Mouse (Mus musculus): ENCODE results near the gene Apbb2. TPM values are rescaled to one million over a fixed set of nuclear protein-coding genes. Genes with fewer than 3 reads are reported as not detected.

The Apbb2 gene
- polyA plus RNA-seq, 1 experiment from 2014 or later, result 38.5 TPM

GRCm38 (mm10) chr5:66552246-66552645, 66.3 kb downstream of the Apbb2 start:
- Histone ChIP-seq H3K4me1 (ENCODE audit: control insufficient read depth, insufficient read depth, low read length) (0 out of 2 replicates have a peak, but pooled peaks cover 5% of the 10 kb centered on the region), H3K4me3 (ENCODE audit: low read depth, low read length) (no peak overlapping the region), H3K36me3 (ENCODE audit: control insufficient read depth, insufficient read depth, low read length) (no peaks in the 10 kb centered on the region), H3K9me3 (ENCODE audit: control insufficient read depth, low read length) (peaks cover 3% of the 10 kb centered on the region; the same call in 1 of the 2 replicates), H3K9ac (ENCODE audit: low read length) (no peak overlapping the region), H3K4me2 (ENCODE audit: low read depth, severe bottlenecking) (no peak overlapping the region), H3K27ac (replicated peaks; ENCODE audit: low read depth, low read length) (no peak overlapping the region), H3K27me3 (ENCODE audit: control insufficient read depth, insufficient read depth, low read length) (no peaks in the 10 kb centered on the region)
- DNase-seq (ENCODE audit: low spot score) (no peak), ATAC-seq (ENCODE audit: insufficient number of reproducible peaks, low FRiP score, low TSS enrichment, low read depth) (no peak)
- WGBS, result 60% methylated on average over 9 of the region's 9 CpGs

- no peaks in the 10 kb centered on the region for H3K36me3 ChIP-seq (ENCODE audit: control insufficient read depth, insufficient read depth, low read length)
- no peak overlapping the region for H3K4me3 ChIP-seq (ENCODE audit: low read depth, low read length)
- 0 out of 2 replicates have a peak, but pooled peaks cover 5% of the 10 kb centered on the region for H3K4me1 ChIP-seq (ENCODE audit: control insufficient read depth, insufficient read depth, low read length)
- H3K9me3 ChIP-seq (ENCODE audit: control insufficient read depth, low read length), result peaks cover 3% of the 10 kb centered on the region; the same call in 1 of the 2 replicates
- ATAC-seq (ENCODE audit: insufficient number of reproducible peaks, low FRiP score, low TSS enrichment, low read depth) (no peak), DNase-seq (ENCODE audit: low spot score) (no peak)
- H3K27ac ChIP-seq (replicated peaks; ENCODE audit: low read depth, low read length), result no peak overlapping the region
- no peaks in the 10 kb centered on the region for H3K27me3 ChIP-seq (ENCODE audit: control insufficient read depth, insufficient read depth, low read length)
- H3K9ac ChIP-seq (ENCODE audit: low read length), result no peak overlapping the region
- H3K4me2 ChIP-seq (ENCODE audit: low read depth, severe bottlenecking), result no peak overlapping the region
- WGBS, result 95% methylated on average over 5 of the region's 5 CpGs
Observed at GRCm38 (mm10) chr5:66550292-66550691, 68.3 kb downstream of the Apbb2 start.

GRCm38 (mm10) chr5:66549691-66550090, 68.9 kb downstream of the Apbb2 start:
- Histone ChIP-seq H3K9ac (ENCODE audit: low read length) (no peak overlapping the region), H3K27me3 (ENCODE audit: control insufficient read depth, insufficient read depth, low read length) (no peaks in the 10 kb centered on the region), H3K4me1 (ENCODE audit: control insufficient read depth, insufficient read depth, low read length) (0 out of 2 replicates have a peak, but pooled peaks cover 5% of the 10 kb centered on the region), H3K9me3 (ENCODE audit: control insufficient read depth, low read length) (peaks cover 3% of the 10 kb centered on the region; the same call in 1 of the 2 replicates), H3K36me3 (ENCODE audit: control insufficient read depth, insufficient read depth, low read length) (no peaks in the 10 kb centered on the region), H3K4me2 (ENCODE audit: low read depth, severe bottlenecking) (no peak overlapping the region), H3K4me3 (ENCODE audit: low read depth, low read length) (no peak overlapping the region), H3K27ac (replicated peaks; ENCODE audit: low read depth, low read length) (no peak overlapping the region)
- DNase-seq (ENCODE audit: low spot score), result no peak
- 82% methylated on average over 1 of the region's 1 CpGs for WGBS
- no peak for ATAC-seq (ENCODE audit: insufficient number of reproducible peaks, low FRiP score, low TSS enrichment, low read depth)

GRCm38 (mm10) chr5:66546969-66547511, 71.5 kb downstream of the Apbb2 start:
- 89% methylated on average over 12 of the region's 12 CpGs for WGBS
- no peak overlapping the region for H3K9ac ChIP-seq (ENCODE audit: low read length)
- H3K27me3 ChIP-seq (ENCODE audit: control insufficient read depth, insufficient read depth, low read length), result no peaks in the 10 kb centered on the region
- H3K9me3 ChIP-seq (ENCODE audit: control insufficient read depth, low read length), result peaks cover 3% of the 10 kb centered on the region; the same call in 1 of the 2 replicates
- no peak overlapping the region for H3K4me2 ChIP-seq (ENCODE audit: low read depth, severe bottlenecking)
- DNase-seq (ENCODE audit: low spot score) (no peak), ATAC-seq (ENCODE audit: insufficient number of reproducible peaks, low FRiP score, low TSS enrichment, low read depth) (no peak)
- H3K36me3 ChIP-seq (ENCODE audit: control insufficient read depth, insufficient read depth, low read length), result no peaks in the 10 kb centered on the region
- H3K27ac ChIP-seq (replicated peaks; ENCODE audit: low read depth, low read length), result no peak overlapping the region
- no peak overlapping the region for H3K4me3 ChIP-seq (ENCODE audit: low read depth, low read length)
- 0 out of 2 replicates have a peak, but pooled peaks cover 7% of the 10 kb centered on the region for H3K4me1 ChIP-seq (ENCODE audit: control insufficient read depth, insufficient read depth, low read length)

- H3K4me3 ChIP-seq (ENCODE audit: low read depth, low read length), result no peak overlapping the region
- no peak overlapping the region for H3K4me2 ChIP-seq (ENCODE audit: low read depth, severe bottlenecking)
- H3K9ac ChIP-seq (ENCODE audit: low read length), result no peak overlapping the region
- no peaks in the 10 kb centered on the region for H3K36me3 ChIP-seq (ENCODE audit: control insufficient read depth, insufficient read depth, low read length)
- 81% methylated on average over 10 of the region's 10 CpGs for WGBS
- peaks cover 3% of the 10 kb centered on the region; the same call in 1 of the 2 replicates for H3K9me3 ChIP-seq (ENCODE audit: control insufficient read depth, low read length)
- DNase-seq (ENCODE audit: low spot score) (no peak), ATAC-seq (ENCODE audit: insufficient number of reproducible peaks, low FRiP score, low TSS enrichment, low read depth) (no peak)
- peak overlapping the region; percentile 65 for H3K27ac ChIP-seq (replicated peaks; ENCODE audit: low read depth, low read length)
- H3K4me1 ChIP-seq (ENCODE audit: control insufficient read depth, insufficient read depth, low read length), result 0 out of 2 replicates have a peak, but pooled peaks cover 7% of the 10 kb centered on the region
- no peaks in the 10 kb centered on the region for H3K27me3 ChIP-seq (ENCODE audit: control insufficient read depth, insufficient read depth, low read length)
Observed at GRCm38 (mm10) chr5:66545573-66546141, 72.9 kb downstream of the Apbb2 start.

GRCm38 (mm10) chr5:66543761-66544160, 74.8 kb downstream of the Apbb2 start:
- no peak overlapping the region for H3K9ac ChIP-seq (ENCODE audit: low read length)
- WGBS, result 61% methylated on average over 6 of the region's 6 CpGs
- peaks cover 3% of the 10 kb centered on the region; the same call in 1 of the 2 replicates for H3K9me3 ChIP-seq (ENCODE audit: control insufficient read depth, low read length)
- DNase-seq (ENCODE audit: low spot score) (no peak), ATAC-seq (ENCODE audit: insufficient number of reproducible peaks, low FRiP score, low TSS enrichment, low read depth) (no peak)
- no peaks in the 10 kb centered on the region for H3K27me3 ChIP-seq (ENCODE audit: control insufficient read depth, insufficient read depth, low read length)
- no peak overlapping the region for H3K4me3 ChIP-seq (ENCODE audit: low read depth, low read length)
- 0 out of 2 replicates have a peak, but pooled peaks cover 7% of the 10 kb centered on the region for H3K4me1 ChIP-seq (ENCODE audit: control insufficient read depth, insufficient read depth, low read length)
- H3K27ac ChIP-seq (replicated peaks; ENCODE audit: low read depth, low read length), result peak overlapping the region; percentile 12; the same call in 1 of the 2 replicates
- no peaks in the 10 kb centered on the region for H3K36me3 ChIP-seq (ENCODE audit: control insufficient read depth, insufficient read depth, low read length)
- H3K4me2 ChIP-seq (ENCODE audit: low read depth, severe bottlenecking), result no peak overlapping the region

- DNase-seq (ENCODE audit: low spot score) (no peak), ATAC-seq (ENCODE audit: insufficient number of reproducible peaks, low FRiP score, low TSS enrichment, low read depth) (no peak)
- no peak overlapping the region for H3K4me3 ChIP-seq (ENCODE audit: low read depth, low read length)
- no peaks in the 10 kb centered on the region for H3K27me3 ChIP-seq (ENCODE audit: control insufficient read depth, insufficient read depth, low read length)
- WGBS, result 81% methylated on average over 6 of the region's 6 CpGs
- H3K27ac ChIP-seq (replicated peaks; ENCODE audit: low read depth, low read length), result peak overlapping the region; percentile 12; the same call in 1 of the 2 replicates
- no peaks in the 10 kb centered on the region for H3K36me3 ChIP-seq (ENCODE audit: control insufficient read depth, insufficient read depth, low read length)
- H3K4me2 ChIP-seq (ENCODE audit: low read depth, severe bottlenecking), result no peak overlapping the region
- 0 out of 2 replicates have a peak, but pooled peaks cover 7% of the 10 kb centered on the region for H3K4me1 ChIP-seq (ENCODE audit: control insufficient read depth, insufficient read depth, low read length)
- H3K9me3 ChIP-seq (ENCODE audit: control insufficient read depth, low read length), result no peaks in the 10 kb centered on the region; the same call in 1 of the 2 replicates
- no peak overlapping the region for H3K9ac ChIP-seq (ENCODE audit: low read length)
Observed at GRCm38 (mm10) chr5:66543344-66543743, 75.2 kb downstream of the Apbb2 start.

- H3K36me3 ChIP-seq (ENCODE audit: control insufficient read depth, insufficient read depth, low read length), result no peaks in the 10 kb centered on the region
- H3K27ac ChIP-seq (replicated peaks; ENCODE audit: low read depth, low read length), result no peak overlapping the region
- no peak overlapping the region for H3K4me3 ChIP-seq (ENCODE audit: low read depth, low read length)
- 86% methylated on average over 4 of the region's 4 CpGs for WGBS
- H3K4me1 ChIP-seq (ENCODE audit: control insufficient read depth, insufficient read depth, low read length), result 0 out of 2 replicates have a peak, but pooled peaks cover 7% of the 10 kb centered on the region
- no peak overlapping the region for H3K9ac ChIP-seq (ENCODE audit: low read length)
- ATAC-seq (ENCODE audit: insufficient number of reproducible peaks, low FRiP score, low TSS enrichment, low read depth) (no peak), DNase-seq (ENCODE audit: low spot score) (no peak)
- no peaks in the 10 kb centered on the region for H3K9me3 ChIP-seq (ENCODE audit: control insufficient read depth, low read length)
- no peaks in the 10 kb centered on the region for H3K27me3 ChIP-seq (ENCODE audit: control insufficient read depth, insufficient read depth, low read length)
- no peak overlapping the region for H3K4me2 ChIP-seq (ENCODE audit: low read depth, severe bottlenecking)
Observed at GRCm38 (mm10) chr5:66542521-66542920, 76.1 kb downstream of the Apbb2 start.
